Mouse (Mus musculus): ENCODE data around the gene Slc8a3.
"Not testable (repeated sequence)": the region's sequence is repeated elsewhere in the genome, so short reads cannot be mapped to it uniquely, and the experiment has no call there.

The Slc8a3 gene

GRCm38 (mm10) chr12:81332875-81333421 is at the start of gene Slc8a3:
Gene Slc8a3 (minus strand): TSS chr12:81333180.
- DNase-seq (ENCODE audit: low spot score), result no peak

DNA sequence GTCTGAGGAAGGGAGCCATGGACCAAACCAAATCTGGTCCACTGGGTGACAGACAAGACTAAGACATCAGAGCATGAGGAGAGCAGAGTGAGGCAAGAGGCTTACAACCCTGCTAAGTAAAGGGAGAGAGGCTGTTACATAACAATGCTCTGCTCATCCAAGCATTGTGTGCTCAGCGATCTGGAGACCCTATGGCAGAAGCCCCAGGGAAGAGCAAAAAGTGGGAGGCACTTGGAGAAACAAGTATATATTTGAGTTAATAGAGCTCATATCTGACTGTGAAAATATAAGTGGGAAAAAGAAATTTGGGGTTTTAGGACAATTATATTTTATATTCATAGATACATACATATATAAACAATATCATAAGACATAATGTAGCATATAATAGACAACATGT is 46.4 kb upstream of the Slc8a3 start, which contains the start of gene Gm4787:
TSS of gene Gm4787 (minus strand) at position 101 of the 400 bp plus-strand sequence.
- DNase-seq (ENCODE audit: low spot score), result not testable (repeated sequence)

GRCm38 (mm10) chr12:81333841-81334240 is 861 bp upstream of the Slc8a3 start:
- DNase-seq (ENCODE audit: low spot score), result no peak

DNA sequence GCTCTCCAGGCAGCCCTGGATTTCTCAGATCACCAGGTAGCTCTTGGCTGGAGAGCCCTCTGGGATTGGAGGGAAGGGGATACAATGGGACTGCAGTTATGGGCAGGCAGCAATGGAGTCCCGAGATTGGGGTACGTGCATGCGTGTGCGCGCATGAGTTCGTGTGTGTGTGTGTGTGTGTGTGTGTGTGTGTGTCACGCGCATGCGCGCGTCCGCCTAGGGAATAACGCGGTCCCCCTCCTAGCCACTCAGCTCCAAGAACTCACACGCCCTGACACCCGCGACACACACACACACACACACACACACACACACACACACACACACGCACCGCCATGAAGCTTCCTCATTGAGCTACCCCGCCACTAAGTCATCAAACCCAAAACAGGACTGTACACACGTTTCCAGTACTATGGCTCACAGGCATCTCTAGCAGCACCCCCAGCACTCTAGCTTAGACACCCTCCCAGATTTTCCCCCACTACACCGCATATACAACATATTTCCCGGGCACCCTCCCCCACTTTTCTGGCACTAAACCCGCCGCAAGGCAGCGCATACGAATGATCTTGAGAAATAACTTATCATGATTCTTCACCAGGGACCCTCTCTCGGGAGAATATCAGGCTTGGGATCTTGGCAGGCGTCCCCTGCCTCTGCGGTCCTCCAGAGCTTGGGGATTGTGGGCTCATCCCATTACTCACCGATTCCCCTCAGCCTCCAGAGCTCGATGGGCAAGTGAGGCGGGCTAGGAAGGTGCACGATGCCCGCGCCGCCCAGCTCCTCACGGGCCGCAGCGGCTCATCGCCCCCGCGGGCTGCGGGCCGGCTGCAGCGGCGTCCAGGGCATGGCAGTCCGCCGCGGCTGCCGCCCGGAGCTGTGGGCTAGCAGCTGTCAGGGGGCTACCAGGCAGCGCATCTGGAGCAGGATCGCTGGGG is 774 bp downstream of the Slc8a3 start:
- DNase-seq (ENCODE audit: low spot score), result no peak

- no peak for DNase-seq (ENCODE audit: low spot score)
Measured at GRCm38 (mm10) chr12:81331046-81331638, 1.8 kb downstream of the Slc8a3 start.

DNA sequence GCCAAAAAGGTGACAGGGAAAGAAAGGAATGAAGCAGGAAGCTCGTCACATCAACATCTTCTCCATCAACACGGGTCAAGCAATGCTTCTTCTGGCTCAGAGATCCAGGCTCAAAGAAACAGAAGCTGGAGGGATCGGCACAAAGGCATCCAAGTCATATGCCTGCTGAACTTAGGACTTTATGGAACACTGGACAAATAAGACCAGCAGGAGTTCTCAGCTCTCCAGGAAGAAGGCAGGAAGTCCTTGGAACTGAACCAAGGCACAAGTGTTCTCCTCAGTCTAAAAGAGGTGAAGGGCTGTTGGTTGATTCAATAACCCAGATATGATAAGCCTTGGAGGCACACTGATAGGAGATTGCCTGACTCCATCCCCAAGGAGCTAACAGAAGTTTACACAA is 8.0 kb downstream of the Slc8a3 start:
- DNase-seq (ENCODE audit: low spot score), result no peak

DNA sequence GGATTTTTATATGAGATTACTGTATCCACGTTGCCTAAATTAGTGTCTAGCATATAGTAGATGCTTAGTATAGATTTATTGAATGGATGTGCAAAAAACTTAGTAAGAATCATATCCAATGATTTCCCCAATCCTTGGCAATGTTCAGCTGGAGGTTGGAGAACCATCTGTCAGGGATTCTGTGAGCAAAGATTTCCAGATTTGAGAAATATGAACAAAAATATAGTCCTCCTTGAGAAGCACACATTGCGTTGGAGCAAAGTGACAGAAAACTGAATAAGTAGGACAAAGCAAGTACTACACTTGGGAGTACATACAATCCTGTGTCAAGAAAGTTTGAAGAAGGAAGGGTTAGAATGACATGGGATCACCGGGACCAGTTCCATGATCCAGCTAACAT is 8.9 kb downstream of the Slc8a3 start:
- no peak for DNase-seq (ENCODE audit: low spot score)

DNA sequence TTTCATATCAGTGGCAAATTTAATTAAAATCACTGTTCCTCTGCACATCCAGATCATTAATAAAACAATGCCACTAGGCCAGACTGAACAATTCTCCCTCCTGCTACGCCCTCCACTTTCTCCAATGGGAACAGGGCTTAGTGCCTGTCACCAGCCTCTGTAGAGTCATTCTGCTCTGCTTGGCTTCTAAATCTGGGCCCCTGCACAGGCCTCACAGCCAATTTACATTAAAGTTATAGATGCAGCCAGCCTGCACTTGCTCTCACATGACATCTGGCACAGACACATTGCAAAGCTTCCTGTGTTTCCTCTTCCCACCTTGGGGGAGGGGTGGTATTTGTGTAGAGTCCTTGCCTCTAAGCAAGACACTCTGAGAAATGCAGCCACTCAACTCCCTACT is 12.0 kb downstream of the Slc8a3 start:
- no peak for DNase-seq (ENCODE audit: low spot score)

- no peak for DNase-seq (ENCODE audit: low spot score)
Measured at GRCm38 (mm10) chr12:81317811-81318210, 15.2 kb downstream of the Slc8a3 start.

GRCm38 (mm10) chr12:81315953-81316352 is 17.0 kb downstream of the Slc8a3 start:
- no peak for DNase-seq (ENCODE audit: low spot score)

DNA sequence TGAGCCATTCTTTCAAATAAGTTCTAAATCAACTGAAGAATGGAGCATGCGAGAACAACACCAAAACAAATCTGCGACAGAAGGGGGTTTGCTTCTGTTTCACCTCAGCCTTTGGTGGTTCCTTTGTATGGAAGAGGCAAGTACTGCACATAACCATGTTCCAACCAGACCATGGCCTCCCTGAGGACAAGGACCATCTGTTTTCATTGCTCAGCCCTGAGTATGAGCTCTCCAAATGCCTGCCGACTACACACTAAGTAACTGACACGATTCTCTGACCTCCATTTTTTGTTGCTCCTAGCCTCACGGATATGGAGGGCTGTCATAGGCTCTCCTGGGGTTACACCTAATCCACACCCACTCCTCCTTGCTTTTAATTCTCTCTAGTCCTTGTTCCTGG is 29.4 kb downstream of the Slc8a3 start:
- no peak for DNase-seq (ENCODE audit: low spot score)

GRCm38 (mm10) chr12:81294613-81295012 is 38.4 kb downstream of the Slc8a3 start:
- DNase-seq (ENCODE audit: low spot score), result no peak

DNA sequence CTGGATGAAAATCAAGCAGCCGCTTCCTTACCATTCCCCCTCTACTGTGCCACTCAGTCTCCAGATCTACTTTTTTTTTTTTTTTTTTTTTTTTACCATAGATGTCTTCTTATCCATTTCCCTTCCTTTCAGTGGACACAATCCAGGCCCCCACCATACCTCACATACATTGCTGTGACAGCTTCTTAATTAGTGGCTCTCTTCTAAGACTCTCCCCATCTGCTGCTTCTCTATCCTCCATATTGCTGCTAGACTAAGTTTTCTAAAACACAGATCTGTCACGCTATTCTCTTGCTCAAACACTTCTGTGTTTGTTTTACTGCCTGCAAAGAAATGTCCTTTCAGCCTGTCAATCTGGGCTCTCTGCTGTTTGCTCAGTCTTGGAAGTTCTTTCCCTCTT is 54.9 kb downstream of the Slc8a3 start:
- DNase-seq (ENCODE audit: low spot score), result no peak

GRCm38 (mm10) chr12:81274616-81275015 is 58.4 kb downstream of the Slc8a3 start:
- no peak for DNase-seq (ENCODE audit: low spot score)

DNA sequence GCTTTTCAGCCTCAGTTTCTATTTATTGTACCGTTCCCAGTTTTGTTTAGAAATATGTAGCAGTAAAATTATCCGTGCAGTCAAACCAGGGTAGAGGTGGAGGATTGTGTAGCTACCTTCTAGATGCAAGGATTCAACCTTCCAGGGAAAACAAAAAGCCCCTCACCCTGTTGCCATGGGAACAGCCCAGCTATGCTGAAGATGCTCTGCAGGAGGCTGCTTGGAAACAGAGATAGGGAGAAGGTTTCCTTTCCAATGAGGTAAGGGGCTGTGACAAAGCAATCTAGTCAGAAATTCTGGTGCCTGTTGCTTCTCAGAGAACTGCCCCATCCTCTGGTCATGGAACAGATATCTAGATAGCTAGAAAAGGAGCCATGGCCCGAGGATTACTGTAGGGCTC is 59.6 kb downstream of the Slc8a3 start:
- DNase-seq (ENCODE audit: low spot score), result no peak

DNA sequence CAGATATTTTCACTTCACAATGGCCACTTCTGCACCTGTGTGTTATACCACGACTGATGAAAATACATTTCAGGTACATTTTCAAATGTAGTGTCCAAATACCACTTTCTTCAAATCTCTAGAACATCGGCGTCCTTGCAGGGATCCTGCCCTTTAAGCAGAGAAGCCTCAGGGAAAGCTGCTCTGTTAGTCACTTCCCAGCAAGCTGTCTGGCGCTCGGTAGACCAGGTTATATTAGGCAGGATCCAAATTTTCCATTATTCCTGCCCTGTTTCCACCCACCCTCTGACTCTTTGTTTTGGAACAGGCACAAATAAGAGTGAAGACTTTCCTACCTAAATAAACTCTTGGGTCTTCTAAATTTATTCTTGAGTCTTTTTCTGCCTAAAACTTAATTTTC is 63.7 kb downstream of the Slc8a3 start:
- no peak for DNase-seq (ENCODE audit: low spot score)

DNA sequence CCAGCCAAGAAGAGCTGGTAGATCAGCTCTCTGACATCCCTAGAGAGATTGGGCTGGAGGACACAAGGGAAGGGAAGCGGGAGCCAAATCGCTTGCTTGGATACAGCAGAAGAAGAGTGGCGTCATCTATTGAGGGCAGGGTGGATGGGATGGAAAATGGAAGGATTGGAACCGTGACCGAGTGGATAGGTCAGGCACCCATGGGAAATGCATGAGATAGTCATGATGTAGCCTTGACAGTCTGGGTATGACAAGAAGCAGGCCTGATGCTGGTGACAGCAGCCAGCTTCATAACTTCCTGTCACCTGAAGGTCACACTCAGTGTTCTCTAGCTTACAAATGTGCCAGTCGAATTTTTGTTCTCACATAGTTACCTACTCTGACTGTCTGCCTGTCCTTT is 70.2 kb downstream of the Slc8a3 start:
- no peak for DNase-seq (ENCODE audit: low spot score)

GRCm38 (mm10) chr12:81258215-81258614 is 74.8 kb downstream of the Slc8a3 start:
- no peak for DNase-seq (ENCODE audit: low spot score)

DNA sequence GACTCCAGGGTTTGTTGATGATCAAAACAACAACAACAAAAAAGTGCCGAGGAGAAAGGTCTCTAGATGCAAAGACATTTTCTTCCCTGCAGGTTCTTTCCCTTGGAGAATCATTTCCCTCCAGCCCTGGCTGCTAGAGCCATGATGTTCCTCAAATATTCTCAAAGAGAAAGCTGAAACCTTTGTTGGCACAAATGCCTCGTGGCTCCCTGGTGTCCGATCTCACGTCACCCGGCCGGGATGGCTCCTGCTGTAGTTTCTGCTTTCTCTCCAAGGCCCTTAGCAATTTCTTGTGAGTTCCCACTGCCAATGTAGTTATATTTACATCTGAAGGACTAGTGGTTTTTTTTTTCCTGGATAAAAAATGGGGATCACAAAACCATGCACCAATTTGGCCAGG is 87.6 kb downstream of the Slc8a3 start:
- no peak for DNase-seq (ENCODE audit: low spot score)

DNA sequence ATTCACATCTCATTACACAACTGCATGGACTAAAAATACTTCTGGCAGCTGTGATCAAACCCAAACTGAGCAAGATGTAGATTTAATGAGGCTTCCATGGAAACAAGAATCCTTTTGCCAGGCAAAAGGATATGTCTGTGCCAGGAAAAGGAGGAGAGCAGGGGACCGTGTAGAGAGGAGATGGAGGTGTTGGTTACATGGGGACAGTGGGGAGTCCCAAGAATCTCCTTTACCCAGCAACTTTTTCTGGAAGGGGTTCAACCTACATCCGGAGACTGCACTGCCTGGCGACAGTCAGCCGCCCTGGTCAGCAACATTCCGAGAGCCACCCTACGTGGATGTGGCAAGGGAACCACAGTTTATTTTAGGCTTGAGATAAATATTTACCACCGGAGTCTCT is 88.0 kb downstream of the Slc8a3 start:
- DNase-seq (ENCODE audit: low spot score), result no peak

DNA sequence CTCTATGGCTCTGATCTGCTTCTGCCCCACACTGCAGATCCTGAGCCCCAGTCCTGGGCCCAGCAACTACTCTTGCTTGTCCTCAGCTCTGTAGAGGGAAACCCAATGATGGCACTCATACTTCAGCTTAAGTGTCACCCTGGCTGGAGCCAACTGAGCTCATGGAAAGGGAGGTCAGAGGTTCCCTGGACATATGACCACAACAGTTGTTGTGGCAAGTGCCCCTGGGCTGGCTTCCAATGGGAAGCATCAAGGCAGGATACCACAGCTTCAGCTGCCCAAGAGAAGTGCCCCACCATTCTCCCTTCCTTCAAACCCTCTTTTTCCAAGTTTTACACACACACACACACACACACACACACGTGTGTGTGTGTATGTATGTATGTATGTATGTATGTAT is 88.5 kb downstream of the Slc8a3 start:
- no peak for DNase-seq (ENCODE audit: low spot score)

- no peak for DNase-seq (ENCODE audit: low spot score)
Measured at GRCm38 (mm10) chr12:81241676-81242075, 91.3 kb downstream of the Slc8a3 start.

DNA sequence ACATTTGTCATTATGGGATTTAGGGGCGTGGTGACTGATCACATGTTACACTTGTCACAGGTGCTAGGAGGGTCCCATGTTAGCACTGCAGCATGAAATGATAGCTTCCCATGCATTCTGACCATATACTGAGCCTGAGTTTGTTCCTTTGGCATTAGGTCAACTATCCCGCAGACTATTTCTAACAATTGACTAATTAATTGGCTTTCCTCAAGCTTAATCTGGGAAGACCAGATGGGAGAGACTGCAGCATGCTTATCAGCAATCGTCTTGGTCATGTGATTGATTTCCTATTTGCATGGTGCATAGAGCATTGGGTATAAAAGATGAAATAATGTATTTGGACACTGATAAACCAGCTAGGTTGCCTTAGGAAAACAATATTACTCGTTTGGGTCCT is 91.9 kb downstream of the Slc8a3 start:
- DNase-seq (ENCODE audit: low spot score), result no peak

Measured in spleen, adult 12 weeks (tissue).